Mouse (Mus musculus) stomach, embryonic 14.5 days (tissue): ENCODE data around the gene Olig3. TPM values are rescaled to one million over a fixed set of nuclear protein-coding genes. Genes with fewer than 3 reads are reported as not detected.

ENCODE experiments used
- ATAC-seq: fragments of 200-750 bp; cut with Nextera tagmentation; 2 replicates; pipeline ENCODE4 v1.8.0; 2017; ENCODE audit warnings: low read depth, moderate TSS enrichment; ENCODE audit not compliant: insufficient number of reproducible peaks, insufficient read depth, low FRiP score
- H3K27ac ChIP-seq: fragments of 300-500 bp; sonication (generic); 2 replicates; pipeline ENCODE4 v1.5.1; 2014; ENCODE audit warnings: mild to moderate bottlenecking, low read length, moderate library complexity, mixed read lengths
- H3K27me3 ChIP-seq: fragments of 300-500 bp; sonication (generic); 2 replicates; pipeline ENCODE4 v1.6.1; 2014; ENCODE audit warnings: low read length, control low read depth, mixed read lengths; ENCODE audit not compliant: control insufficient read depth, insufficient read depth
- H3K36me3 ChIP-seq: fragments of 300-500 bp; sonication (generic); 2 replicates; pipeline ENCODE4 v1.6.1; 2014; ENCODE audit warnings: mild to moderate bottlenecking, control low read depth, low read length, moderate library complexity, mixed read lengths; ENCODE audit not compliant: control insufficient read depth, insufficient read depth
- H3K4me1 ChIP-seq: fragments of 300-500 bp; sonication (generic); 2 replicates; pipeline ENCODE4 v1.6.1; 2014; ENCODE audit warnings: low read length, control low read depth, mixed read lengths; ENCODE audit not compliant: control insufficient read depth, insufficient read depth
- H3K4me2 ChIP-seq: fragments of 300-500 bp; sonication (generic); replicated peaks from 2 replicates; pipeline ENCODE4 v1.6.1; 2014; ENCODE audit warnings: low read depth, low read length, control low read depth
- H3K4me3 ChIP-seq: fragments of 300-500 bp; sonication (generic); 2 replicates; pipeline ENCODE4 v1.5.1; 2014; ENCODE audit warnings: low read depth, low read length, control low read depth
- H3K9ac ChIP-seq: fragments of 300-500 bp; sonication (generic); replicated peaks from 2 replicates; pipeline ENCODE4 v1.6.1; 2014; ENCODE audit warnings: low read depth, mild to moderate bottlenecking, control low read depth, low read length, moderate library complexity, mixed read lengths
- H3K9me3 ChIP-seq: fragments of 300-500 bp; sonication (generic); 2 replicates; pipeline ENCODE4 v1.6.1; 2016; ENCODE audit warnings: low read depth, low read length, control low read depth; ENCODE audit not compliant: control insufficient read depth
- WGBS: fragments of 180-500 bp; shearing (Covaris S2); extraction: QIAGEN DNeasy Blood & Tissue Kit; methylation state at CpG from one replicate; pipeline ENCODE4 v1.1.7; 2014; 5-methylcytosine and 5-hydroxymethylcytosine counted together
- polyA plus RNA-seq: library from polyadenylated mRNA; unstranded; fragments of >200 nt; fragmentation: Nextera tagmentation; extraction: Ambion mirVana; gene quantifications from 2 replicates; pipeline ENCODE4 v1.2.1, GENCODE M21; 2014

The Olig3 gene
- polyA plus RNA-seq, 1 experiment from 2014 or later: not detected

DNA sequence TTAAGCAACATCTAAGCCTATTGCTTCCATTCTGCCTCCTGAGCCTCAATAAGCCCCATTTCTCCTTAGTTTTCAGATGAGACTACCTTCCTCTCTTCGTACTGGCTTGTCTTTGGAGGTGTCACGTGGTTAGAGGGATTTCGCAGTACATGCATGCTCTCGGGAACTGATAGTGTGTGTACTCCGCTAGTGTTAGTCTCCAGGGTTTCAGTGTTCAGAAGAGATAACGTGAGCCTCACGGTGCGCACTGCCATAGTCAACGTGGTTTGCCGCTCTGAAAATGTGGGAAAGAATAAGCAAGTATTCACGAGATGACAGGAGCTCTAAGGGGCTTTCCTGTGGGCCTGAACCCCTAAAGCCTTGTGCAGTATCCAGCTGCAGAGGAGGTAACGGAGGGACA is 41.1 kb downstream of the Olig3 start:
- Histone ChIP-seq H3K27ac (no peak overlapping the region), H3K36me3 (no peaks in the 10 kb centered on the region), H3K9me3 (no peaks in the 10 kb centered on the region), H3K4me2 (no peak overlapping the region), H3K27me3 (no peaks in the 10 kb centered on the region), H3K4me1 (no peaks in the 10 kb centered on the region), H3K4me3 (no peak overlapping the region), H3K9ac (no peak overlapping the region)
- WGBS: 85% methylated on average over 12 of the region's 12 CpGs
- no peak for ATAC-seq

- WGBS: 28% methylated on average over 5 of the region's 5 CpGs
- Histone ChIP-seq H3K4me2 (no peak overlapping the region), H3K4me1 (no peaks in the 10 kb centered on the region), H3K4me3 (no peak overlapping the region), H3K36me3 (no peaks in the 10 kb centered on the region), H3K9ac (no peak overlapping the region), H3K27me3 (no peaks in the 10 kb centered on the region), H3K27ac (no peak overlapping the region), H3K9me3 (no peaks in the 10 kb centered on the region)
- no peak for ATAC-seq
Observed at GRCm38 (mm10) chr10:19401136-19401535, 44.8 kb downstream of the Olig3 start.

- Histone ChIP-seq H3K4me2 (no peak overlapping the region), H3K27me3 (no peaks in the 10 kb centered on the region), H3K9ac (no peak overlapping the region), H3K4me3 (no peak overlapping the region), H3K4me1 (no peaks in the 10 kb centered on the region), H3K9me3 (no peaks in the 10 kb centered on the region), H3K27ac (no peak overlapping the region), H3K36me3 (no peaks in the 10 kb centered on the region)
- WGBS: 17% methylated on average over 1 of the region's 1 CpGs
- ATAC-seq: no peak
Observed at GRCm38 (mm10) chr10:19404401-19404800, 48.1 kb downstream of the Olig3 start.

- Histone ChIP-seq H3K36me3 (no peaks in the 10 kb centered on the region), H3K27ac (no peak overlapping the region), H3K9ac (no peak overlapping the region), H3K9me3 (no peaks in the 10 kb centered on the region), H3K27me3 (no peaks in the 10 kb centered on the region), H3K4me1 (no peaks in the 10 kb centered on the region), H3K4me2 (no peak overlapping the region), H3K4me3 (no peak overlapping the region)
- WGBS: 86% methylated on average over 1 of the region's 1 CpGs
- no peak for ATAC-seq
Observed at GRCm38 (mm10) chr10:19405959-19406358, 49.6 kb downstream of the Olig3 start.

DNA sequence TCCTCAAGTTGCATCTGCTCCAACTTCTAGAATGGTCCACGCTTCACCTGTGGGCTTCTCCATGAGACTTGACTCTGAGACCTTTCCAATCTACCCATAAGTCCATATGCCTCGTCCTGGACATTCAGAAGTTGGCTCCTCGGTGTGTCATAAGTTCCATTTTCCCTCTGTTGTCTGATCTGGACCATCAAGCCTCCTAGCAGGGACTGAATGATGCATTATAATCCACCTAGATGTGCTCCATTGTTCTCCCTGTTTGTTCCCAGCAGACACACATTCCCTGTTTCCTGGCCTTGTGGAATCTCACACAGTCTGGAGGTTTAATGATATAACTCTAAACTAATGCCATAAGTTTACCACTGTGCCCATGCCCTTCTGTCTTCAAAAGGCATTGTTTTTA is 50.8 kb downstream of the Olig3 start:
- no peak overlapping the region for H3K9ac ChIP-seq
- no peak for ATAC-seq
- H3K27me3 ChIP-seq: no peaks in the 10 kb centered on the region
- no peak overlapping the region for H3K4me2 ChIP-seq
- no peak overlapping the region for H3K27ac ChIP-seq
- no peaks in the 10 kb centered on the region for H3K36me3 ChIP-seq
- no peak overlapping the region for H3K4me3 ChIP-seq
- no peaks in the 10 kb centered on the region for H3K4me1 ChIP-seq
- WGBS: 89% methylated on average over 3 of the region's 3 CpGs
- no peaks in the 10 kb centered on the region for H3K9me3 ChIP-seq

Other genes with a start within 250 kb of the Olig3 start
- 69.1 and 73.1 TPM in 2 replicates for gene Ifngr1, start 235.4 kb downstream of the Olig3 start, polyA plus RNA-seq